Mouse (Mus musculus) forebrain, postnatal 0 days (tissue): ENCODE results near the gene Cdh24. TPM values are rescaled to one million over a fixed set of nuclear protein-coding genes. Genes with fewer than 3 reads are reported as not detected.
"Not testable (repeated sequence)": the region's sequence is repeated elsewhere in the genome, so short reads cannot be mapped to it uniquely, and the experiment has no call there.

Source experiments
- ATAC-seq: fragments of 200-750 bp; cut with Nextera tagmentation; 2 replicates; pipeline ENCODE4 v1.8.0; 2017; ENCODE audit warnings: mild to moderate bottlenecking, moderate library complexity
- DNase-seq: peaks from one replicate; pipeline ENCODE4 v3.0.0-alpha.2; 2015
- H3K27ac ChIP-seq: fragments of 300-500 bp; sonication (generic); 2 replicates; pipeline ENCODE4 v1.5.1; 2014; ENCODE audit warnings: low read depth, mild to moderate bottlenecking, antibody characterized with exemption, low read length, moderate library complexity, mixed read lengths
- H3K27me3 ChIP-seq: fragments of 300-500 bp; sonication (generic); 2 replicates; pipeline ENCODE4 v1.6.1; 2014; ENCODE audit warnings: mild to moderate bottlenecking, low read length, mixed read lengths; ENCODE audit not compliant: insufficient read depth
- H3K36me3 ChIP-seq: fragments of 300-500 bp; sonication (generic); 2 replicates; pipeline ENCODE4 v1.6.1; 2014; ENCODE audit warnings: mild to moderate bottlenecking, moderate library complexity; ENCODE audit not compliant: insufficient read depth
- H3K4me1 ChIP-seq: fragments of 300-500 bp; sonication (generic); 2 replicates; pipeline ENCODE4 v1.6.1; 2014; ENCODE audit warnings: antibody characterized with exemption; ENCODE audit not compliant: insufficient read depth
- H3K4me2 ChIP-seq: fragments of 300-500 bp; sonication (generic); 2 replicates; pipeline ENCODE4 v1.6.1; 2014; ENCODE audit warnings: low read depth, mild to moderate bottlenecking, moderate library complexity
- H3K4me3 ChIP-seq: fragments of 300-500 bp; sonication (generic); 2 replicates; pipeline ENCODE4 v1.5.1; 2014; ENCODE audit warnings: low read depth, low read length, mixed read lengths
- H3K9ac ChIP-seq: fragments of 300-500 bp; sonication (generic); 2 replicates; pipeline ENCODE4 v1.6.1; 2014; ENCODE audit warnings: mild to moderate bottlenecking
- H3K9me3 ChIP-seq: fragments of 300-500 bp; sonication (generic); 2 replicates; pipeline ENCODE4 v1.6.1; 2016; ENCODE audit warnings: low read length
- CTCF ChIP-seq: sonication (generic); IDR thresholded peaks from 2 replicates; pipeline ENCODE4 v1.5.1; 2016; ENCODE audit warnings: antibody characterized with exemption, control low read depth, low read depth
- WGBS: fragments of 180-500 bp; shearing (Covaris S2); extraction: QIAGEN DNeasy Blood & Tissue Kit; methylation state at CpG from one replicate; pipeline ENCODE4 v1.1.7; 2014; 5-methylcytosine and 5-hydroxymethylcytosine counted together
- polyA plus RNA-seq: library from polyadenylated mRNA; unstranded; fragments of >200 nt; fragmentation: Nextera tagmentation; extraction: Ambion mirVana; gene quantifications from 2 replicates; pipeline ENCODE4 v1.2.1, GENCODE M21; 2015
- total RNA-seq: library from RNA; depleted of rRNA; stranded (reverse); fragments of >200 nt; gene quantifications from 2 replicates; pipeline ENCODE4 v1.2.3, GENCODE M21; 2014

Cdh24 gene
- total and polyA plus RNA-seq, 2 experiments from 2014 or later, result 4.6 to 21.7 TPM

DNA sequence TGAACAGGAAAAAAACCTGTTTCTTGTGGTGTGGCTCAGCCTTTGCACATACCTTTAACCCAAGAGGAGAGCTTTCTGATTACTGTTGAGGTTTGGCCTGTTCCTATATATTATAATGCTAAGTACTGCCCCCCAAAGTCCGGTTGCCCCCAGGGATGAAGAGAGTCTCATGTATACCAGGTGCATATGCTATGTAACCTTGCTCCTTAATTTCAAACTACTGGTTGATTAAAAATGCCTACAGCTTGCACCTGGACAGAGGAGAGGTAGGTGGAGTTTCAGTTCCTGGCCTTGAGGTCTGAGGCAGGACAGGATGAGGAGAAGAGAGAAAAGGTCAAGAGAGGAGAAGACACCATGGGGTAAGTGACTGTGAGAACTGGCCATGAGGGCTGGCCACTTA is 20.0 kb downstream of the Cdh24 start, which contains the start of gene Psmb11:
Gene Psmb11, plus strand, starts transcription at position 301 of the 400 bp plus-strand sequence.
- H3K36me3 ChIP-seq, result no peaks in the 10 kb centered on the region
- WGBS, result 78% methylated on average over 1 of the region's 1 CpGs
- H3K27me3 ChIP-seq, result no peaks in the 10 kb centered on the region
- ATAC-seq (no peak), DNase-seq (no peak)
- no peak within 1 kb of the TSS for H3K4me3 ChIP-seq
- no peak within 1 kb of the TSS for H3K27ac ChIP-seq
- H3K4me1 ChIP-seq, result 0 out of 2 replicates have a peak, but pooled peaks cover 5% of the 10 kb centered on the region
- H3K9ac ChIP-seq, result no peak within 1 kb of the TSS
- H3K4me2 ChIP-seq, result no peak within 1 kb of the TSS
- TF ChIP-seq CTCF, result no peak
- no peaks in the 10 kb centered on the region for H3K9me3 ChIP-seq

DNA sequence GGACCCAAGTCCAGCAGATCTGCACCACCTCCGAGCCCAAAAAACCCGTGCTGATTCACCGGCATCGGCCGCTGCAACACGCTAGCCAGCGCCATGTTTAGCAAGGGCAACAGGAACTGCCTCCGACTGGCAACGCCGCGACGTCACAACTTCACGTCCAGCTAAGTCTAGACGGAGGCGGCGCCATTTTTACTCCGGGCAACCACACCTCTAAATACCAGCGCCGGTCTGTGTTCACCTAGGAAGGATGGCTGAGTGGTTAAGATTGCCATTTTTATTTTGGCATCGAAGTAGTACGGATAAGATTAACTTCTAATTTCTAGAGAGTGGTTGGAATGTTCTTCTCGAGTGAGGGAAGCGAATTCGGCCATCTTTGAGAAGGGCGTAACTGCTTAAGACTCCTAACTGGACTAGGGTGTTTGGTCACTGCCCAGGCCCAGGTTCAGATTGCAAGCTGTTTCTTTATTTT is 23.2 kb downstream of the Cdh24 start, which contains the start of gene Psmb5:
Gene Psmb5, minus strand, starts transcription at position 126 of the 469 bp plus-strand sequence.
- Histone ChIP-seq H3K9me3 (no peaks in the 10 kb centered on the region), H3K27ac (peak within 1 kb of the TSS; percentile 70), H3K4me1 (0 out of 2 replicates have a peak, but pooled peaks cover 5% of the 10 kb centered on the region), H3K4me2 (peak within 1 kb of the TSS; percentile 70), H3K4me3 (peak within 1 kb of the TSS; percentile 60), H3K36me3 (peaks cover 13% of the 10 kb centered on the region), H3K9ac (peak within 1 kb of the TSS; percentile 84), H3K27me3 (no peaks in the 10 kb centered on the region)
- TF ChIP-seq CTCF, result no peak
- peak; percentile 95 for ATAC-seq
- under 1% methylated on average over 21 of the region's 25 CpGs for WGBS
- peak; percentile 96 for DNase-seq

DNA sequence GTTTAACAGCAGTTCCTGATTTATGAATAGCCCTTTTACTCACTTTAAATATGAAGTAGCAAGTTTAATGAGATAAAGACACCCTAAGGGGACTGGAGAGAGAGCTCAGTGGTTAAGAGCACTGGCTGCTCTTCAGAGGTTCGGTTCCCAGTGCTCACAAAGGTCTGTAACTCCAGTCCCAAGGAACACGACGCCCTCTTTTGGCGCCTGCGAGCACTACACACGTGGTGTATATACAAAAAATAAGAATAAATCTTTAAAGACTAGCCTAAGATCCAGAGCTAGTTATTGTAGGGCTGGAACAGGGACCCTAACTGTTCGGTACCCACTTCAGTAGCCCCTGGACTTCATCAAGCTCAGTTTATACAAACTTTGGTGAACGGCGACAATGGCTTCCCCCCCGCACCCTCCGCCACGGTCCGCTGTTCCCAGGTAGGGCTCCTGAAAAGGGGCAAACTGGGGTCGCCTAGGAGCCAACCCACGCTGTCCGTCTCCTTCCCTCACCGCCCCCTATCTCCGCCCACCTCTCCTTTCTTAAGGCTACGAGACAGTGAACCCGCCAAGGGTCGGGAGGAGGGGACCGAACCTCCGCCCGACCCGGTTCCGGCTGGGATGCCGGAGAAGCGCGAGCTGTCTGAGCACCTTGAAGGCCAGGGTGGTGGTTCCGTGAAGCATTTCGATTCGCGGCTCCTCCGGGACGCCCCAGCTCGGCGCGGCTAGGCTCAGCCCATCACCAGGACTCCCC is 23.8 kb downstream of the Cdh24 start:
- WGBS, result 2% methylated on average over 36 of the region's 38 CpGs
- Histone ChIP-seq H3K4me3 (peak overlapping the region; percentile 60), H3K9ac (peak overlapping the region; percentile 84), H3K4me1 (0 out of 2 replicates have a peak, but pooled peaks cover 5% of the 10 kb centered on the region), H3K27me3 (no peaks in the 10 kb centered on the region), H3K9me3 (no peaks in the 10 kb centered on the region), H3K4me2 (peak overlapping the region; percentile 70), H3K27ac (peak overlapping the region; percentile 70), H3K36me3 (peaks cover 18% of the 10 kb centered on the region)
- peak; percentile 30; the same call in 1 of the 2 replicates for TF ChIP-seq CTCF
- DNase-seq (peak; percentile 50), ATAC-seq (peak; percentile 69)

DNA sequence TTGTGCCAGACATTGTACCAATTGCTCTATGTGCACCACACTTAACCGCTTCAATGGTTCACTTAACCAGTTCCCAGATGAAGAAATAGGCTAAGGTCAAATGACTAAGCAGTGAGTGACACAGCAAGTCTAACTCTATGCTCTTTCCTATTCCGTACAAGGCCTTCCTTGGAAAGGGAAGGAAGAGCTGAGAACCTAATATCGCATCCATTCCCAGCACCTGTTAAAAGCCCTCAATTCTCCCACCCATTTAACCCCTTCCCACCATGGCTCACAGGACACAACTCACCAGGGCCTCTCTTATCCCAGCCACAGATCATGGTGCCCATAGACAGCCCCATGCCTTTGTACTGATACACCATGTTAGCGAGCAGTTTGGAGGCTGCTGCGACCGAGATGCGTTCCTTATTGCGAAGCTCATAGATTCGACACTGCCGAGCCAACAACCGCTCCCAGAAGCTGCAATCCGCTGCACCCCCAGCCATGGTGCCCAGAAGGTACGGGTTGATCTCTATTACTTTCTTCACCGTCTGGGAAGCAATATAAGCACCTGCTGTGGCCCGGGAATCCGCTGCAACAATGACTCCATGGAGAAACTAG is 24.8 kb downstream of the Cdh24 start:
- ATAC-seq (no peak), DNase-seq (no peak)
- Histone ChIP-seq H3K4me3 (no peak overlapping the region), H3K27me3 (no peaks in the 10 kb centered on the region), H3K4me2 (no peak overlapping the region), H3K27ac (no peak overlapping the region), H3K9me3 (no peaks in the 10 kb centered on the region), H3K36me3 (peaks cover 18% of the 10 kb centered on the region), H3K4me1 (0 out of 2 replicates have a peak, but pooled peaks cover 5% of the 10 kb centered on the region), H3K9ac (no peak overlapping the region)
- 93% methylated on average over 16 of the region's 16 CpGs for WGBS
- no peak for TF ChIP-seq CTCF

DNA sequence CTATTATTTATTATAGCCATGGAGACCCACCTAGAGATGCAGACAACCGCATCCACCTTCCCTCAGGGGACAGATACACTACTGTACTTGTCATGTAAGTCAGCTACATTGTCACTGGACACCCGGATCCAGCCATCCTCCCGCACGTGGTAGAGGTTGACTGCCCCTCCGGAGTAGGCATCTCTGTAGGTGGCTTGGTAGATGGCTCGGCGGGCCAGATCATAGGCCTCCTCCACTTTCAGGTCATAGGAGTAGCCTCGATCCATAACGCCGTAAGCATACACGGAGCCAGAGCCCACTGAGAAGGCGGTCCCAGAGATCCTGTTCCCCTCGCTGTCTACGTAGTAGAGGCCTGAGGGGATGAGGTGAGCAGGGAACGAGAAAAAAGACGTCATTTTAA is 27.0 kb downstream of the Cdh24 start:
- 89% methylated on average over 15 of the region's 16 CpGs for WGBS

DNA sequence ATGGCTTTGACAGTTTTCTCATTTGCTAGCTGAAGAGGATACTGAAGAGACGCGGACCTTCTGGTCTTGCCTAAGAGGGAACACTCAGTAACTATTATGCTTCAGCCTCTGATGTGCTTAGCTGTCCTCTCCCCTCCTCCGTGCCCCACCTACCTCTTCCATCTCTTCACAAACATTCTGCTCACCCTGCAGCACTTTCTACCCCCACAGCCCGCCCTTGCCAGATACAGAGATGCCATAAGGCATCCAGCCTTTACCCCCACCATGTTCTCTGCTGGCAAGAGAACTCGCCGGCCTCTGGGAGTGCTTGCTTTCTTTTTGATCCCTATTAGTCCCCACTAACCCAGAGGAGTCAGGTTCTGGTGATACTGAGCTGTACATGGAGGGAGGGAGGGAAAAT is 30.5 kb downstream of the Cdh24 start:
- no peak for TF ChIP-seq CTCF
- H3K36me3 ChIP-seq, result peaks cover 18% of the 10 kb centered on the region
- H3K9me3 ChIP-seq, result no peaks in the 10 kb centered on the region
- H3K4me1 ChIP-seq, result no peaks in the 10 kb centered on the region
- H3K4me3 ChIP-seq, result no peak overlapping the region
- no peaks in the 10 kb centered on the region for H3K27me3 ChIP-seq
- ATAC-seq, result no peak
- 82% methylated on average over 6 of the region's 6 CpGs for WGBS
- no peak overlapping the region for H3K9ac ChIP-seq
- no peak overlapping the region for H3K27ac ChIP-seq
- H3K4me2 ChIP-seq, result no peak overlapping the region
- no peak for DNase-seq

More for the DNA sequence above, 27.0 kb downstream of the Cdh24 start:
- not testable (repeated sequence) for H3K27ac ChIP-seq, H3K9me3 ChIP-seq, ATAC-seq, H3K4me2 ChIP-seq, H3K4me1 ChIP-seq, DNase-seq, H3K9ac ChIP-seq, H3K27me3 ChIP-seq, H3K4me3 ChIP-seq
- H3K36me3 ChIP-seq, result peaks cover 18% of the 10 kb centered on the region

DNA sequence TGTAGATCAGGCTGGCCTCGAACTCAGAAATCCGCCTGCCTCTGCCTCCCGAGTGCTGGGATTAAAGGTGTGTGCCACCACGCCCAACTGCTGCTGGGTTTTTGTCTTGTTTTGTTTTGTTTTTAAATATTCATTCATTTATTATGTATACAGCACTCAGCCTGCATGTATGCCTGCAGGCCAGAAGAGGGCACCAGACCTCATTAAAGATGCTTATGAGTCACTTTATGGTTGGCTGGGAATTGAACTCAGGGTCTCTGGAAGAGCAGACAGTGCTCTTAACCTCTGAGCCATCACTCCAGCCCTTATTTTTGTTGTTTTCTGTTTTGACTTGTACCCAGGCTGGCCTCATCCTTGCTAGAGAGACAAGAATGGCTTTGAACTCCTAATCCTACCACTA is 31.2 kb downstream of the Cdh24 start:
- H3K4me3 ChIP-seq, result no peak overlapping the region
- no peaks in the 10 kb centered on the region for H3K9me3 ChIP-seq
- no peak overlapping the region for H3K4me2 ChIP-seq
- DNase-seq (peak; percentile 44), ATAC-seq (no peak)
- no peak overlapping the region for H3K9ac ChIP-seq
- H3K27me3 ChIP-seq, result no peaks in the 10 kb centered on the region
- peaks cover 5% of the 10 kb centered on the region; the same call in 1 of the 2 replicates for H3K4me1 ChIP-seq
- peaks cover 16% of the 10 kb centered on the region for H3K36me3 ChIP-seq
- H3K27ac ChIP-seq, result no peak overlapping the region
- 70% methylated on average over 4 of the region's 4 CpGs for WGBS
- TF ChIP-seq CTCF, result peak; percentile 68
